Mouse (Mus musculus) midbrain, embryonic 16.5 days (tissue): ENCODE data around the gene Tmtc1. TPM values are rescaled to one million over a fixed set of nuclear protein-coding genes. Genes with fewer than 3 reads are reported as not detected.
A peak's percentile ranks its signal among the peaks of the same experiment; 100 is the strongest.

Source experiments
- ATAC-seq: fragments of 200-750 bp; cut with Nextera tagmentation; 2 replicates; pipeline ENCODE4 v1.8.0; 2017; ENCODE audit warnings: moderate TSS enrichment
- H3K27ac ChIP-seq: fragments of 300-500 bp; sonication (generic); 2 replicates; pipeline ENCODE4 v1.5.1; 2014; ENCODE audit warnings: mild to moderate bottlenecking, low read length, mixed read lengths
- H3K27me3 ChIP-seq: fragments of 300-500 bp; sonication (generic); 2 replicates; pipeline ENCODE4 v1.6.1; 2014; ENCODE audit warnings: low read depth, low read length, mixed read lengths; ENCODE audit not compliant: control insufficient read depth, insufficient read depth
- H3K36me3 ChIP-seq: fragments of 300-500 bp; sonication (generic); 2 replicates; pipeline ENCODE4 v1.6.1; 2014; ENCODE audit warnings: mild to moderate bottlenecking, low read length, moderate library complexity, mixed read lengths; ENCODE audit not compliant: control insufficient read depth, insufficient read depth
- H3K4me1 ChIP-seq: fragments of 300-500 bp; sonication (generic); 2 replicates; pipeline ENCODE4 v1.6.1; 2014; ENCODE audit warnings: mild to moderate bottlenecking, low read length, mixed read lengths; ENCODE audit not compliant: control insufficient read depth, insufficient read depth
- H3K4me2 ChIP-seq: fragments of 300-500 bp; sonication (generic); 2 replicates; pipeline ENCODE4 v1.6.1; 2014; ENCODE audit warnings: mild to moderate bottlenecking, low read length, mixed read lengths
- H3K4me3 ChIP-seq: fragments of 300-500 bp; sonication (generic); 2 replicates; pipeline ENCODE4 v1.5.1; 2014; ENCODE audit warnings: low read depth, mild to moderate bottlenecking, low read length, moderate library complexity, mixed read lengths
- H3K9ac ChIP-seq: fragments of 300-500 bp; sonication (generic); 2 replicates; pipeline ENCODE4 v1.6.1; 2014; ENCODE audit warnings: low read depth, low read length, mixed read lengths
- H3K9me3 ChIP-seq: fragments of 300-500 bp; sonication (generic); replicated peaks from 2 replicates; pipeline ENCODE4 v1.6.1; 2014; ENCODE audit warnings: mild to moderate bottlenecking, low read length, mixed read lengths; ENCODE audit not compliant: control insufficient read depth, poor library complexity, severe bottlenecking
- WGBS: fragments of 180-500 bp; shearing (Covaris S2); extraction: QIAGEN DNeasy Blood & Tissue Kit; methylation state at CpG from one replicate; pipeline ENCODE4 v1.1.7; 2014; 5-methylcytosine and 5-hydroxymethylcytosine counted together
- polyA plus RNA-seq: library from polyadenylated mRNA; unstranded; fragments of >200 nt; fragmentation: Nextera tagmentation; extraction: Ambion mirVana; gene quantifications from 2 replicates; pipeline ENCODE4 v1.2.1, GENCODE M21; 2015

Gene Tmtc1
- polyA plus RNA-seq, 1 experiment from 2014 or later, result 2.9 TPM

- H3K9me3 ChIP-seq, result 0 out of 2 replicates have a peak, but pooled peaks cover 6% of the 10 kb centered on the region
- no peak overlapping the region for H3K27ac ChIP-seq
- peak overlapping the region; percentile 48 for H3K4me3 ChIP-seq
- ATAC-seq, result peak; percentile 59; the same call in 1 of the 2 replicates
- no peak overlapping the region for H3K9ac ChIP-seq
- H3K36me3 ChIP-seq, result peaks cover 6% of the 10 kb centered on the region; the same call in 1 of the 2 replicates
- H3K4me1 ChIP-seq, result peaks cover 4% of the 10 kb centered on the region
- peak overlapping the region; percentile 52 for H3K4me2 ChIP-seq
- no peaks in the 10 kb centered on the region for H3K27me3 ChIP-seq
- 86% methylated on average over 16 of the region's 16 CpGs for WGBS
Measured at GRCm38 (mm10) chr6:148354151-148354508, 90.1 kb downstream of the Tmtc1 start.

DNA sequence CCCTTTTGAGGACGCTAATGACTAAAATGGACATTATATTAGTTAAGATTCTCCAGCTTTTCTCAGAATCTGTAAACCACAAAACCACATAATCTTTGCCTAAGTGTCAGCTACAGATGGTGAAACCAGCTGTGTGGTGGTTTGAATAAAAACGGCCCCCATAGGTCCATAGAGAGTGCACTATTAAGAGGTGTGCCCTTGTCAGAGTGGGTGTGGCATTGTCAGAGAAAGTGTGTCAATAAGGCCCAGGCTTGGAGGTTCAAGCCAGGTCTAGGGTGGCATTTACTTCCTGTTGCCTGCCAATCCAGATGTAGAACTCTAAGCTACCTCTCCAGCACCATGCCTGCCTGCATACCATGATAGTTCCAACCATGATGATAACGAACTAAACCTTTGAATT is 99.2 kb downstream of the Tmtc1 start:
- H3K9ac ChIP-seq, result no peak overlapping the region
- ATAC-seq, result no peak
- no peaks in the 10 kb centered on the region for H3K27me3 ChIP-seq
- H3K27ac ChIP-seq, result no peak overlapping the region
- H3K9me3 ChIP-seq, result no peaks in the 10 kb centered on the region
- no peak overlapping the region for H3K4me2 ChIP-seq
- 91% methylated on average over 3 of the region's 3 CpGs for WGBS
- no peak overlapping the region for H3K4me3 ChIP-seq
- no peaks in the 10 kb centered on the region for H3K4me1 ChIP-seq
- no peaks in the 10 kb centered on the region for H3K36me3 ChIP-seq

- WGBS, result 95% methylated on average over 2 of the region's 2 CpGs
Measured at GRCm38 (mm10) chr6:148342191-148342590, 102.0 kb downstream of the Tmtc1 start.

GRCm38 (mm10) chr6:148341765-148342164 is 102.4 kb downstream of the Tmtc1 start:
- ATAC-seq, result no peak
- Histone ChIP-seq H3K4me2 (no peak overlapping the region), H3K27me3 (no peaks in the 10 kb centered on the region), H3K4me3 (no peak overlapping the region), H3K4me1 (no peaks in the 10 kb centered on the region), H3K9me3 (no peaks in the 10 kb centered on the region), H3K9ac (no peak overlapping the region), H3K36me3 (no peaks in the 10 kb centered on the region), H3K27ac (no peak overlapping the region)
- 91% methylated on average over 2 of the region's 2 CpGs for WGBS

More at GRCm38 (mm10) chr6:148342191-148342590, 102.0 kb downstream of the Tmtc1 start:
- H3K4me3 ChIP-seq, result no peak overlapping the region
- no peaks in the 10 kb centered on the region for H3K36me3 ChIP-seq
- no peaks in the 10 kb centered on the region for H3K27me3 ChIP-seq
- ATAC-seq, result no peak
- no peak overlapping the region for H3K9ac ChIP-seq
- no peak overlapping the region for H3K27ac ChIP-seq
- H3K4me1 ChIP-seq, result no peaks in the 10 kb centered on the region
- H3K9me3 ChIP-seq, result no peaks in the 10 kb centered on the region
- H3K4me2 ChIP-seq, result no peak overlapping the region

GRCm38 (mm10) chr6:148338326-148338957 is 105.7 kb downstream of the Tmtc1 start:
- H3K36me3 ChIP-seq, result no peaks in the 10 kb centered on the region
- no peaks in the 10 kb centered on the region for H3K9me3 ChIP-seq
- no peak overlapping the region for H3K4me3 ChIP-seq
- no peak overlapping the region for H3K9ac ChIP-seq
- WGBS, result 15% methylated on average over 3 of the region's 3 CpGs
- no peak overlapping the region for H3K4me2 ChIP-seq
- no peaks in the 10 kb centered on the region for H3K4me1 ChIP-seq
- H3K27me3 ChIP-seq, result no peaks in the 10 kb centered on the region
- ATAC-seq, result peak; percentile 71; the same call in 1 of the 2 replicates
- no peak overlapping the region for H3K27ac ChIP-seq

GRCm38 (mm10) chr6:148336290-148336955 is 107.8 kb downstream of the Tmtc1 start:
- no peak overlapping the region for H3K27ac ChIP-seq
- no peak overlapping the region for H3K4me3 ChIP-seq
- no peak overlapping the region for H3K9ac ChIP-seq
- ATAC-seq, result no peak
- H3K27me3 ChIP-seq, result no peaks in the 10 kb centered on the region
- H3K9me3 ChIP-seq, result no peaks in the 10 kb centered on the region
- no peaks in the 10 kb centered on the region for H3K36me3 ChIP-seq
- no peaks in the 10 kb centered on the region for H3K4me1 ChIP-seq
- no peak overlapping the region for H3K4me2 ChIP-seq

DNA sequence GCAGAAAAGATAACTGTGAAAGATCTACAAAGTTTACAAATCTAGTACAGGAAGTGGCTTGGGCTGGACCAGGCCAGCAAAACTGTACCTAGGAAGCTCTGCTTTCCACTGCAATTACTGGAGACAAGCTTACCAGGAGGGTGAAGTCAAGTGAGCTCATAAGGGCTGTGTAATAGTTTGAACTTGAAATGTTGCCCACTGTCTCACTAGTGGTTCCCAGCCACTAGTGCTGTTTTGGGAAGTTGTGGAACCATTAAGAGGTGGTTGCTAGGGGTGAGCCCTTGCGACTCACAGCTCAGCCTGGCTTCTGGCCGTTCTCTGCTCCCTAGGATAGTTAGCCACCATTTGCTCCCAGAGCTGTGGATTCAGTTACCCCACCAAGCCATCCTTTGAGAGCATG is 112.3 kb downstream of the Tmtc1 start:
- no peak overlapping the region for H3K27ac ChIP-seq
- no peaks in the 10 kb centered on the region for H3K27me3 ChIP-seq
- no peaks in the 10 kb centered on the region for H3K4me1 ChIP-seq
- H3K4me2 ChIP-seq, result no peak overlapping the region
- no peak for ATAC-seq
- H3K9ac ChIP-seq, result no peak overlapping the region
- H3K9me3 ChIP-seq, result no peaks in the 10 kb centered on the region
- no peak overlapping the region for H3K4me3 ChIP-seq
- 90% methylated on average over 2 of the region's 2 CpGs for WGBS
- no peaks in the 10 kb centered on the region for H3K36me3 ChIP-seq

- no peak for ATAC-seq
- Histone ChIP-seq H3K27me3 (no peaks in the 10 kb centered on the region), H3K9me3 (no peaks in the 10 kb centered on the region), H3K36me3 (no peaks in the 10 kb centered on the region), H3K4me1 (no peaks in the 10 kb centered on the region), H3K4me3 (no peak overlapping the region), H3K4me2 (no peak overlapping the region), H3K9ac (no peak overlapping the region), H3K27ac (no peak overlapping the region)
Measured at GRCm38 (mm10) chr6:148329976-148330375, 114.2 kb downstream of the Tmtc1 start.

GRCm38 (mm10) chr6:148328928-148329327 is 115.3 kb downstream of the Tmtc1 start:
- H3K27ac ChIP-seq, result no peak overlapping the region
- H3K27me3 ChIP-seq, result no peaks in the 10 kb centered on the region
- H3K9ac ChIP-seq, result no peak overlapping the region
- H3K4me2 ChIP-seq, result no peak overlapping the region
- ATAC-seq, result no peak
- no peak overlapping the region for H3K4me3 ChIP-seq
- H3K4me1 ChIP-seq, result no peaks in the 10 kb centered on the region
- 86% methylated on average over 2 of the region's 2 CpGs for WGBS
- H3K36me3 ChIP-seq, result no peaks in the 10 kb centered on the region
- no peaks in the 10 kb centered on the region for H3K9me3 ChIP-seq
